In the genomic region with DNA sequence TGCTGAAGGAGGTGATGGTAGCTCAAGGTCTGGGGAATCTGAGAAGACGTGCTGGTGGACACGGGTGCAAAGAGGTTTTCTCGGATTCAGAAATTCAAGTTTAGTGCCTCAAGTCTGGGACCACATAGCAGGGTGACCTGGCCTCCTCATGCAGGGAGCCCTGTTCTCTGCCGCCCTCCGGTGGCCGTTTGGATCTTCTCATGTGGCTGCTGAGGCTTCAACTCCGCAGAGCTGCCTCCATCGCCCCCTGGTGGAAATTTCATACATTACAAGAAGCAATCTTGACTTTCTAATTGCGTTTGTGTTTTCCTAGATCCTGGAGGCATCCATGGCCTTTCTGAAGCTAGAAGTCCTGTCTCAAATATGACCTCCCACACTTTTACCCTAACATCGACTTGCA, we compare ENCODE assay signal across 9 mouse cellular contexts. TPM values are rescaled to one million over a fixed set of nuclear protein-coding genes. Genes with fewer than 3 reads are reported as not detected.
A peak's percentile ranks its signal among the peaks of the same experiment; 100 is the strongest.
DNase-seq lines count a peak whose midpoint lies in the region; ATAC-seq and TF ChIP-seq lines count a peak whose summit lies in the region.
"Had no signal": no experiment of that assay in that cellular context is flagged by ENCODE, and none has a peak within 500 bp of the region (broad histone marks: within the 10 kb centered on the region; RNA-seq: fewer than 3 reads in every experiment).

No protein-coding gene starts in this region.

- H3K27ac ChIP-seq in cerebellum, adult 2 months (ENCODE audit: insufficient read depth, low read length), result no peak overlapping the region
- H3K27ac ChIP-seq in forebrain, postnatal 0 days (ENCODE audit: low read depth, low read length), result peak overlapping the region; percentile 90
- H3K27ac ChIP-seq in hindbrain, embryonic 10.5 days, result 0 out of 2 replicates have a peak overlapping the region, but pooled peaks have one; percentile 89
- no peak overlapping the region for H3K27ac ChIP-seq in lung, embryonic 16.5 days (ENCODE audit: low read length)

- no peak for TF ChIP-seq POLR2A in cerebellum, adult 2 months (IDR thresholded peaks at IDR 0.05; ENCODE audit: borderline replicate concordance, insufficient read depth, low read length)

- H3K9ac ChIP-seq in forebrain, postnatal 0 days, result no peak overlapping the region
- no peak overlapping the region for H3K9ac ChIP-seq in lung, embryonic 16.5 days (ENCODE audit: low read length)

- no peak overlapping the region for H3K4me3 ChIP-seq in cerebellum, adult 2 months (replicated peaks; ENCODE audit: insufficient read depth, low read depth, low read length)
- H3K4me3 ChIP-seq in forebrain, postnatal 0 days (ENCODE audit: low read depth, low read length), result no peak overlapping the region
- H3K4me3 ChIP-seq in hindbrain, embryonic 10.5 days, result no peak overlapping the region
- H3K4me3 ChIP-seq in lung, embryonic 16.5 days (ENCODE audit: low read length), result no peak overlapping the region
- H3K4me3 ChIP-seq: myocyte had no signal

- ATAC-seq in forebrain, postnatal 0 days, result peak; percentile 40
- ATAC-seq in lung, embryonic 16.5 days (ENCODE audit: low read depth), result peak; percentile 81

- no peaks in the 10 kb centered on the region for H3K9me3 ChIP-seq in forebrain, postnatal 0 days (ENCODE audit: low read length)
- H3K9me3 ChIP-seq in hindbrain, embryonic 10.5 days, result no peaks in the 10 kb centered on the region
- H3K9me3 ChIP-seq in lung, embryonic 16.5 days (ENCODE audit: control insufficient read depth, low read length), result no peaks in the 10 kb centered on the region

- H3K27me3 ChIP-seq in cerebellum, adult 2 months (ENCODE audit: control insufficient read depth, insufficient read depth, low read length), result no peaks in the 10 kb centered on the region
- no peaks in the 10 kb centered on the region for H3K27me3 ChIP-seq in forebrain, postnatal 0 days (ENCODE audit: insufficient read depth, low read length)
- H3K27me3 ChIP-seq in hindbrain, embryonic 10.5 days (ENCODE audit: insufficient read depth, poor library complexity, severe bottlenecking), result peaks cover 97% of the 10 kb centered on the region
- peaks cover 58% of the 10 kb centered on the region for H3K27me3 ChIP-seq in lung, embryonic 16.5 days (ENCODE audit: control insufficient read depth, insufficient read depth, low read depth, low read length)

- TF ChIP-seq CTCF in cerebellum, adult 2 months (IDR thresholded peaks at IDR 0.05; ENCODE audit: borderline replicate concordance, insufficient read depth, low read depth, low read length), result peak; percentile 99
- peak; percentile 100 for TF ChIP-seq CTCF in forebrain, postnatal 0 days (IDR thresholded peaks at IDR 0.05; ENCODE audit: low read depth)

- H3K4me2 ChIP-seq in forebrain, postnatal 0 days (ENCODE audit: low read depth), result no peak overlapping the region
- no peak overlapping the region for H3K4me2 ChIP-seq in lung, embryonic 16.5 days (ENCODE audit: low read depth, low read length)

- peaks cover 9% of the 10 kb centered on the region for H3K4me1 ChIP-seq in cerebellum, adult 2 months (ENCODE audit: control insufficient read depth, insufficient read depth, low read length)
- peaks cover 35% of the 10 kb centered on the region for H3K4me1 ChIP-seq in forebrain, postnatal 0 days (ENCODE audit: insufficient read depth)
- peaks cover 48% of the 10 kb centered on the region for H3K4me1 ChIP-seq in hindbrain, embryonic 10.5 days (replicated peaks)
- peaks cover 10% of the 10 kb centered on the region for H3K4me1 ChIP-seq in lung, embryonic 16.5 days (replicated peaks; ENCODE audit: control insufficient read depth, insufficient read depth, low read length)

- no peaks in the 10 kb centered on the region for H3K36me3 ChIP-seq in forebrain, postnatal 0 days (ENCODE audit: insufficient read depth)
- no peaks in the 10 kb centered on the region for H3K36me3 ChIP-seq in hindbrain, embryonic 10.5 days
- no peaks in the 10 kb centered on the region for H3K36me3 ChIP-seq in lung, embryonic 16.5 days (ENCODE audit: control insufficient read depth, insufficient read depth, low read length)

- under 1% methylated on average over 10 of the region's 10 CpGs for WGBS in cerebellum, adult 2 months
- 1% methylated on average over 10 of the region's 10 CpGs for WGBS in forebrain, postnatal 0 days
- 0% methylated on average over 10 of the region's 10 CpGs for WGBS in hindbrain, embryonic 10.5 days
- WGBS in lung, embryonic 16.5 days, result under 1% methylated on average over 10 of the region's 10 CpGs

- peak; percentile 98 for DNase-seq in MN1 (ENCODE audit: low spot score)
- peak; percentile 90 to 93 for DNase-seq in cerebellum, adult 2 months
- DNase-seq in forebrain, postnatal 0 days, result peak; percentile 96
- peak; percentile 90 for DNase-seq in hindbrain, embryonic 10.5 days (ENCODE audit: low spot score)
- peak; percentile 88 to 92 for DNase-seq in layer of hippocampus, adult 8-10 months (ENCODE audit: low spot score in 2 of 2)
- peak; percentile 90 for DNase-seq in ovary, postnatal 14 days (ENCODE audit: low spot score)
- DNase-seq in thymus, postnatal 14 days, result peak; percentile 92

RNA-seq across cellular contexts. Expression of gene Calcoco1, which starts 20.6 kb away (rescaled TPM):
- 55.8 and 56.0 TPM in 2 replicates for polyA plus RNA-seq in cerebellum, adult 2 months (2012; rRNA removed)
- total RNA-seq in forebrain, postnatal 0 days (2014; rRNA removed), result 42.6 and 47.1 TPM in 2 replicates
- polyA plus RNA-seq in forebrain, postnatal 0 days (2015; fragmentation: Nextera tagmentation; extraction: Ambion mirVana), result 33.5 and 36.9 TPM in 2 replicates
- 32.1 and 38.5 TPM in 2 replicates for polyA plus RNA-seq in hindbrain, embryonic 10.5 days (2016; fragmentation: Nextera tagmentation; extraction: Ambion mirVana)
- 10 to 100 TPM; 87.2 to 96.6 (median 91.0) TPM for total RNA-seq in layer of hippocampus, adult 8-10 months (2022)
- polyA plus RNA-seq in lung, embryonic 16.5 days (2015; fragmentation: Nextera tagmentation; extraction: Ambion mirVana), result 61.7 and 68.5 TPM in 2 replicates

Comparison
In these comparisons a context has a peak if more than half of its experiments do, and no peak if none do; other contexts are left out.
1. H3K27ac ChIP-seq: peak in forebrain, postnatal 0 days (single experiment) and hindbrain, embryonic 10.5 days (single experiment); none in cerebellum, adult 2 months (single experiment) and lung, embryonic 16.5 days (single experiment).
2. Peak in every context shown above with its lines, with median percentiles within 50 percentile points of each other: DNase-seq.